Mouse (Mus musculus): ENCODE data around the gene Grid2. TPM values are rescaled to one million over a fixed set of nuclear protein-coding genes. Genes with fewer than 3 reads are reported as not detected.

Gene Grid2
- polyA plus RNA-seq, 1 experiment = 0.06 TPM

- H3K27me3 ChIP-seq (ENCODE audit: control insufficient read depth, insufficient read depth, low read length) = no peaks in the 10 kb centered on the region
- no peaks in the 10 kb centered on the region for H3K4me1 ChIP-seq (ENCODE audit: control insufficient read depth, insufficient read depth, low read length)
- no peak for TF ChIP-seq POLR2A (IDR thresholded peaks at IDR 0.05; ENCODE audit: control insufficient read depth, low read depth, low read length)
- TF ChIP-seq CTCF (IDR thresholded peaks at IDR 0.05; ENCODE audit: control insufficient read depth, insufficient read depth, insufficient replicate concordance, low read depth, low read length) = no peak
- H3K36me3 ChIP-seq (ENCODE audit: control insufficient read depth, insufficient read depth, low read length) = no peaks in the 10 kb centered on the region
- no peak overlapping the region for H3K27ac ChIP-seq (ENCODE audit: control insufficient read depth, insufficient read depth, low read depth, low read length)
- H3K4me3 ChIP-seq (ENCODE audit: control insufficient read depth, low read depth, low read length) = no peak overlapping the region
Observed at GRCm38 (mm10) chr6:64251041-64251440, 995.4 kb downstream of the Grid2 start.

DNA sequence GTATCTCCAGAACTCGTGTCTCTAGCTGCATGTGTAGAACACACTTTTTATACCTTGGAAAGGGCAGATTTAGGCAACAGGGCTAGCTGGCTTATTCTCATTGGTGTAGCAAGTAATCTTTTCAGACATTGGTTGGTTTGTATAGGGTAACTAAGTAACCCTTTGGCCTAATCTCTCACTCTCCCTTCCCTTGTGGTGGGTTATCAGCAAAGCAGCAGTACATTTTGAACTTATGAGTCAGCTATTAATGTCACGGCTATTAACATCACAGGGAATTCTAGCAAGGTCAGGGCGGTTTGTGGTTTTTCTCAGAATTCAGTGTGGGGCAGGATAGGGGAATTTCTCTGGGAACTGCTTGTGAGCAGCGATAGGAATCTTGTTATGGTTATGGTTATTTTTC lies 1007.8 kb downstream of the Grid2 start:
- Histone ChIP-seq H3K4me3 (ENCODE audit: control insufficient read depth, low read depth, low read length) (no peak overlapping the region), H3K27me3 (ENCODE audit: control insufficient read depth, insufficient read depth, low read length) (no peaks in the 10 kb centered on the region), H3K36me3 (ENCODE audit: control insufficient read depth, insufficient read depth, low read length) (no peaks in the 10 kb centered on the region), H3K4me1 (ENCODE audit: control insufficient read depth, insufficient read depth, low read length) (no peaks in the 10 kb centered on the region), H3K27ac (ENCODE audit: control insufficient read depth, insufficient read depth, low read depth, low read length) (no peak overlapping the region)
- TF ChIP-seq CTCF (IDR thresholded peaks at IDR 0.05; ENCODE audit: control insufficient read depth, insufficient read depth, insufficient replicate concordance, low read depth, low read length) = no peak
- TF ChIP-seq POLR2A (IDR thresholded peaks at IDR 0.05; ENCODE audit: control insufficient read depth, low read depth, low read length) = no peak

GRCm38 (mm10) chr6:64264224-64264623 lies 1008.5 kb downstream of the Grid2 start:
- TF ChIP-seq CTCF (IDR thresholded peaks at IDR 0.05; ENCODE audit: control insufficient read depth, insufficient read depth, insufficient replicate concordance, low read depth, low read length) = no peak
- TF ChIP-seq POLR2A (IDR thresholded peaks at IDR 0.05; ENCODE audit: control insufficient read depth, low read depth, low read length) = no peak
- Histone ChIP-seq H3K36me3 (ENCODE audit: control insufficient read depth, insufficient read depth, low read length) (no peaks in the 10 kb centered on the region), H3K27ac (ENCODE audit: control insufficient read depth, insufficient read depth, low read depth, low read length) (no peak overlapping the region), H3K27me3 (ENCODE audit: control insufficient read depth, insufficient read depth, low read length) (no peaks in the 10 kb centered on the region), H3K4me1 (ENCODE audit: control insufficient read depth, insufficient read depth, low read length) (no peaks in the 10 kb centered on the region), H3K4me3 (ENCODE audit: control insufficient read depth, low read depth, low read length) (no peak overlapping the region)

GRCm38 (mm10) chr6:64274319-64275114 lies 1018.8 kb downstream of the Grid2 start:
- no peak for TF ChIP-seq POLR2A (IDR thresholded peaks at IDR 0.05; ENCODE audit: control insufficient read depth, low read depth, low read length)
- H3K27ac ChIP-seq (ENCODE audit: control insufficient read depth, insufficient read depth, low read depth, low read length) = no peak overlapping the region
- H3K36me3 ChIP-seq (ENCODE audit: control insufficient read depth, insufficient read depth, low read length) = no peaks in the 10 kb centered on the region
- no peaks in the 10 kb centered on the region for H3K4me1 ChIP-seq (ENCODE audit: control insufficient read depth, insufficient read depth, low read length)
- no peaks in the 10 kb centered on the region for H3K27me3 ChIP-seq (ENCODE audit: control insufficient read depth, insufficient read depth, low read length)
- no peak overlapping the region for H3K4me3 ChIP-seq (ENCODE audit: control insufficient read depth, low read depth, low read length)

DNA sequence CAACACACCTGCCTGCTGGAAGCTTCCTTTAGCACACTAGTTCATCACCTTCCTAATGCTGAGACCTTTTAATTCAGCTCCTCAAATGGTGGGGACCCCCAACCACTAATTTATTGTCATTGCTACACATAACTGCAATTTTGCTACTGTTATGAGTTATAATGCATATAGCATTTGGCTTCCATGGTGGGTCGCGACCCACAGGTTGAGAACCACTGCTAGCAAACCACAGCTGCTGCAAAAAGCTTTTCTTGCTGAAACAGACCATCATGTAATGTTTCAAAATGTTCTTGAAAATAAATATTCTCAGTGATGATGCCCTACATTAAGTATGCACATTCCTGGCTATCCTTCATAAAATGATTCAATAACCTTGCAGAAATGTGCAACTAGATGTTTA lies 1024.3 kb downstream of the Grid2 start:
- TF ChIP-seq CTCF (IDR thresholded peaks at IDR 0.05; ENCODE audit: control insufficient read depth, insufficient read depth, insufficient replicate concordance, low read depth, low read length) = no peak
- no peak for TF ChIP-seq POLR2A (IDR thresholded peaks at IDR 0.05; ENCODE audit: control insufficient read depth, low read depth, low read length)
- Histone ChIP-seq H3K36me3 (ENCODE audit: control insufficient read depth, insufficient read depth, low read length) (no peaks in the 10 kb centered on the region), H3K27ac (ENCODE audit: control insufficient read depth, insufficient read depth, low read depth, low read length) (no peak overlapping the region), H3K4me3 (ENCODE audit: control insufficient read depth, low read depth, low read length) (no peak overlapping the region), H3K27me3 (ENCODE audit: control insufficient read depth, insufficient read depth, low read length) (no peaks in the 10 kb centered on the region), H3K4me1 (ENCODE audit: control insufficient read depth, insufficient read depth, low read length) (no peaks in the 10 kb centered on the region)

- Histone ChIP-seq H3K36me3 (ENCODE audit: control insufficient read depth, insufficient read depth, low read length) (no peaks in the 10 kb centered on the region), H3K27ac (ENCODE audit: control insufficient read depth, insufficient read depth, low read depth, low read length) (no peak overlapping the region), H3K27me3 (ENCODE audit: control insufficient read depth, insufficient read depth, low read length) (no peaks in the 10 kb centered on the region), H3K4me3 (ENCODE audit: control insufficient read depth, low read depth, low read length) (no peak overlapping the region), H3K4me1 (ENCODE audit: control insufficient read depth, insufficient read depth, low read length) (no peaks in the 10 kb centered on the region)
- TF ChIP-seq POLR2A (IDR thresholded peaks at IDR 0.05; ENCODE audit: control insufficient read depth, low read depth, low read length) = no peak
- TF ChIP-seq CTCF (IDR thresholded peaks at IDR 0.05; ENCODE audit: control insufficient read depth, insufficient read depth, insufficient replicate concordance, low read depth, low read length) = no peak
Observed at GRCm38 (mm10) chr6:64293761-64294160, 1038.1 kb downstream of the Grid2 start.

DNA sequence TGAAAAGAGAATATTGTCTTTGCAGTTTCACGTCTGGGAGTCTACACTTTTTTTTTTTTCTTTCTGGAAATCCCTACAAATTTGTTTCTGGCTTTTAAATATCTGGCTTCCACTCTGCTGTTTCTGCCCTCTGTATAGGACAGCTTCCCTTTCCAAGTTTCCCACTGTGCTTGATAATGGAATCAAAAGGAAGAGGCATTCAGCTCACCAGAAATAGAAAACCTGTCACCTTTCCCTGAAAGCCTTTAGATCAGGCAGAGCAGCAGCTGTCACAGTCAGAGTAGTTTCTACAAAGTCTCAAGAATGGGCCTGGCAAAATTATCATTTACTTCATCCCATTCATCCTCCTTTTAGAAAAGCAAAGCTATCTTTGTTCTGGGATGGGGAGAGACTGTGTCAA lies 1042.0 kb downstream of the Grid2 start:
- H3K4me3 ChIP-seq (ENCODE audit: control insufficient read depth, low read depth, low read length) = no peak overlapping the region
- no peaks in the 10 kb centered on the region for H3K36me3 ChIP-seq (ENCODE audit: control insufficient read depth, insufficient read depth, low read length)
- H3K4me1 ChIP-seq (ENCODE audit: control insufficient read depth, insufficient read depth, low read length) = no peaks in the 10 kb centered on the region
- H3K27ac ChIP-seq (ENCODE audit: control insufficient read depth, insufficient read depth, low read depth, low read length) = no peak overlapping the region
- no peak for TF ChIP-seq POLR2A (IDR thresholded peaks at IDR 0.05; ENCODE audit: control insufficient read depth, low read depth, low read length)
- H3K27me3 ChIP-seq (ENCODE audit: control insufficient read depth, insufficient read depth, low read length) = no peaks in the 10 kb centered on the region
